Mouse (Mus musculus) bone marrow macrophage, adult 2 months (primary cell): ENCODE measurements at regions not wholly inside any gene's neighbourhood (a gene's known extent, or its start where the extent isn't known, plus 50 kb on each side); places are given as distances from the start of the nearest gene placed in this dataset.

ENCODE experiments used
- CTCF ChIP-seq: IDR thresholded peaks from 2 replicates; pipeline ENCODE4 v1.5.1; 2012; ENCODE audit warnings: low read depth, mild to moderate bottlenecking, low read length, moderate library complexity
- POLR2A ChIP-seq: IDR thresholded peaks from 2 replicates; pipeline ENCODE4 v1.6.1; 2012; ENCODE audit warnings: mild to moderate bottlenecking, low read depth, low read length, borderline replicate concordance

DNA sequence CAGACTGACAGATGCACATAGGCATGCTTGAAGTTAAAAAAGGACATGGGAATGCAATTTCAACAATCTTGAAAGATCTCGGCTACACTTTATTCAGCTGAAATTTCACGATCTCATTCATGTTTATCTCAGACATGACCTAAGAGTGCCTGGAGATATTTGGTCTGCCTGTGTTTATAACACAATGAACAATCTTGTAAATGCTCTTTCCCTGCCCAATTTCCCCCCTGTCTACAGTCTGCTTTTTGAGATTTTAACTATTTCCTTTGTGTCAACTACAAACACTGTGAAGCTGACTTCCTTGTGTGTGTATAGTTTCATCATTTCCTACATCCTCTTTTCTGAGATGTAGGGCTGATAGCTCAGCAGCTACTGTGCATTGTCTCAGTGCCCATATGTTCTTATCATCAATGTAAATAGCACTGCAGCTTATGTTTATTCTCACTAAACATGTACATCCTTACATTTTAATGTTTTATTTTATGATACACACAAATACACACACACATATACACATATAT is 319.4 kb upstream of the A1bg start:
- TF ChIP-seq POLR2A = no peak
- TF ChIP-seq CTCF = no peak
